Mouse (Mus musculus) mouse trophoblast stem cell (cell line): ENCODE measurements around the gene Trim41.
"Not testable (repeated sequence)": the region's sequence is repeated elsewhere in the genome, so short reads cannot be mapped to it uniquely, and the experiment has no call there.

Experiments used
- in situ Hi-C, 2 experiments: fragments of 300-500 bp; cut with MseI, MboI; formaldehyde crosslinking; loops; 2 replicates in 1 of 2; 3 replicates in 1 of 2; pipeline ENCODE4 v1.15.1; 2025

The Trim41 gene

GRCm38 (mm10) chr11:48815851-48816250, 1.3 kb downstream of the Trim41 start:
- in situ Hi-C loops: no loop called here

- in situ Hi-C loops: no loop called here
Observed at GRCm38 (mm10) chr11:48813782-48814181, 3.4 kb downstream of the Trim41 start.

DNA sequence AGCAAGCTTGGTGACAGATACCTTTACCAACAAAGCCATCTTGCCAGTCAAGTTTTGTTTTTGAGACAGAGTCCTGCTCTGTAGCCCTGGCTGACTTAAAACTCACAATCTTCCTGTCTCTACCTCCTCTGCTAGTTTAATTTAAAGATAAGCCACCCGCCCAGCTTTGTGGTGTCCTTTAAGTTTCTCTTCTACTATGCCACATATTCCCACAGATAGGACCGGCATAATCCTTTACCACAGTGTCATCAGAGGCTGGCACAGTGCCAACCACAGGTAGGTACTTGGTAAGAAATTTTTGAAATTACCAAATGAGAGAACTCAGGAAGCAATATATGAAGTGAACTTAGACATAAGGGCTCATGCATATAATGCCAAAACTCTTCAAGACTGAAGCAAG, 7.0 kb downstream of the Trim41 start:
- in situ Hi-C loops: no loop called here

- in situ Hi-C loops: no loop called here
Observed at GRCm38 (mm10) chr11:48809434-48809830, 7.7 kb downstream of the Trim41 start.

- in situ Hi-C loops: no loop called here
Observed at GRCm38 (mm10) chr11:48808737-48809433, 8.3 kb downstream of the Trim41 start.

GRCm38 (mm10) chr11:48808304-48808646, 8.9 kb downstream of the Trim41 start:
- in situ Hi-C loops: no loop called here

DNA sequence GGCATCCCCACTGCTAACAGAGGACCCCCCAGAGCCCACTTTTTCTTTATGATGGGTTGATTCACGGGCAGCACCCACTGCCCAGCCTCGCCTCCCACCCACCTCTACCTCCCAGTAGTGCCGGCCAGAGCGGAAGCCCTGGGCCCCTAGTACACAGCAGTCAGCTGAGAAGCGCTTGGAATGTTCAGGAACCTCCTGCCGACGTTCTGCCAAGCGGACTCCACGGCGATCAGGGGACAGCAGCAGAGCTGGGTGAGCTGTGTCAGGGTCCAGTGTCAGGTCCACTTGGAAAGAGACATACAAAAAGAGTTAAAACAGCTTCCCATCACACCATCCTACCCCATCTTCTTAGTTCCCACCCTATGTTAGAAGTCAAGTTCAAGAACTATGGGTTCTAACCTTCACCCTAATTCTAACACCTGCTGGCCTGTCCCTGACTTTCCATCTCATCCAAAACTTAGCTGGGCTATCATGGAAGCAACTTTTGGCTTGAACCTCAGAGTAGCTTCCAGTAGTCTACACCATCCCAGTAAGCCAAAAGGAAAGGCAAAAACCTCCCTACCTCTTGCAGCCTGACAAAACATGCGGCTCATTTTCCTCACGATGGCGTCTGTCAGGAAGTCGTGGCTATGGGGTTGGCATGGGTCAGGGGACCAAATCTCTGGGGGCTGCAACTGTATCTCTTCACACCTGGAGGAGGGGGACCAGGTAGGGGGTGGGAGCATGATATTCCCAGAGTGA, 9.4 kb downstream of the Trim41 start:
- in situ Hi-C loops: no loop called here

- in situ Hi-C loops: no loop called here
Observed at GRCm38 (mm10) chr11:48806856-48807562, 10.1 kb downstream of the Trim41 start.

- in situ Hi-C loops: no loop called here
Observed at GRCm38 (mm10) chr11:48804922-48805321, 12.2 kb downstream of the Trim41 start.

GRCm38 (mm10) chr11:48803988-48804387, 13.2 kb downstream of the Trim41 start:
- in situ Hi-C loops: no loop called here

DNA sequence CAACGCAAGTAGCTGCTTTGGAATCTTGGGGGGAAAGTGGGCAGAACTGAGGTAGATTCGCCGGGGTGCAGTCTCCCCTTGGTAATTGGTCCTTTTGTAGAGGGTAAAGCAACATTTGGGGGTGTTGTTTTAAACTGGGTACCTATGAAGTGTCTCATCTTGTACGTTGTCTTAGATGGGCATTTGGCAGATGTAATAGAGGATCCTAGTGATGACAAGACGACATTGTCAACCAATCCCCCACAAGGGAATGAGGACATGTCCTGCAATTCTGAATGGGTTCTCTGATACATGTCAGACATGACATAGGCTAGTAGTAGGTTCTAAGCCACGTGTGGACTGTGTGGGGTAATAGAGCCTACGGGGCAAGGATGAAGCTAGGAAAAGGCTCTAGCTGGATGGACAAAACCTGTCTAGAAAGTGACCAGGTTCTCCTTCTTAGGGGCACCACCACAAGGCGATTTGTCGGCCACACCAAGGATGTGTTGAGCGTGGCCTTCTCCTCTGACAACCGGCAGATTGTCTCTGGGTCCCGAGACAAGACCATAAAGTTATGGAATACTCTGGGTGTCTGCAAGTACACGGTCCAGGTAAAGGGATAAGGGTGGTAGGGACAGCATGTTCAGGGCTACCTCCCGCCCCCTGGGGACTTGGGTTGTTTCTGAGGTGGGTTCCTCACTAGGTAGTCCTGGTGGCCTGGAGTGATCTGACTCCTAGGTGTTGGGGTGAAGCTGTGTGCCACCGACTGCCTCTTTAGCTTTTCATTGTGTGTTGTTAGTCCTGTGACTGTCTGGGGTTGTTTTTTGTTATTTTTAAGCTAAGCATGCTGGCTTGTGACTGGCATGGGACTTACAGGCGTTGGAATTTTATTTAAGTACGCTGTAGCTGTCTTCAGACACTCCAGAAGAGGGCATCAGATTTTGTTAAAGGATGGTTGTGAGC, 15.1 kb downstream of the Trim41 start:
- in situ Hi-C loops: no loop called here

DNA sequence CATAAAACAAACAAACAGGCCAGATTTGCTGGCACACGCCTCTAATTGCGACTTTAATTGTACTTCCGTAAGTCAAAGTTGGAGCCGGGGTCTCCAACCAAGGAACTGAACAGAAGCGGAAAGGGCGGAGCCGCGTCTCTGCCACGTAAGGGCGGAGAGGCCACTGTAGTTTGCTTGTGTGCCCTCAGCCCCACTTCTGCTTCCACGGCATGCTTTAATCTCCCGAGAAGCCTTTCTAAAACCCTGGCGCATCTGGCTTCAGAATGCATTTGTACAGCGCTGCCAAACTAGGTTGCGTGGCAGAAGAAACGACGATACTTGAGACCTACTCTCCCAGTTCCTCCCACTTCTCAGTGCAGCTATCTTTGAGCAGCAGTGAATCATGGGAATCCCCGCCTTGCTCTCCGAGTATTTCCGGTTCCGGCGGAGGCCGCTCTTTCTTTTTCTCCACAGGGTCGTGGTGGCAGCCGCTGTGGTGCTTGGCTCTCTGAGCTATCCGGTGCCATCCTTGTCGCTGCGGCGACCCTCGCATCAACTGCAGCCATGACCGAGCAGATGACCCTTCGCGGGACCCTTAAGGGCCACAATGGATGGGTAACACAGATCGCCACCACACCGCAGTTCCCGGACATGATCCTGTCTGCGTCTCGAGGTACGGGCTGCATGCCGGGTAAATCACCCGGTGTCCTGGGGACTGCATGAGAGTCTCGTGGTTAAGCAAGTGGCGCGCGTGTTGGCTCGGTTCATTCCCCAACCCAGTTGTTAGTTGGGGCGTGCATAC, 17.0 kb downstream of the Trim41 start, which contains the start of gene Rack1:
TSS of gene Rack1 (plus strand) at position 412 of the 781 bp plus-strand sequence.
- in situ Hi-C loops: no loop called here

DNA sequence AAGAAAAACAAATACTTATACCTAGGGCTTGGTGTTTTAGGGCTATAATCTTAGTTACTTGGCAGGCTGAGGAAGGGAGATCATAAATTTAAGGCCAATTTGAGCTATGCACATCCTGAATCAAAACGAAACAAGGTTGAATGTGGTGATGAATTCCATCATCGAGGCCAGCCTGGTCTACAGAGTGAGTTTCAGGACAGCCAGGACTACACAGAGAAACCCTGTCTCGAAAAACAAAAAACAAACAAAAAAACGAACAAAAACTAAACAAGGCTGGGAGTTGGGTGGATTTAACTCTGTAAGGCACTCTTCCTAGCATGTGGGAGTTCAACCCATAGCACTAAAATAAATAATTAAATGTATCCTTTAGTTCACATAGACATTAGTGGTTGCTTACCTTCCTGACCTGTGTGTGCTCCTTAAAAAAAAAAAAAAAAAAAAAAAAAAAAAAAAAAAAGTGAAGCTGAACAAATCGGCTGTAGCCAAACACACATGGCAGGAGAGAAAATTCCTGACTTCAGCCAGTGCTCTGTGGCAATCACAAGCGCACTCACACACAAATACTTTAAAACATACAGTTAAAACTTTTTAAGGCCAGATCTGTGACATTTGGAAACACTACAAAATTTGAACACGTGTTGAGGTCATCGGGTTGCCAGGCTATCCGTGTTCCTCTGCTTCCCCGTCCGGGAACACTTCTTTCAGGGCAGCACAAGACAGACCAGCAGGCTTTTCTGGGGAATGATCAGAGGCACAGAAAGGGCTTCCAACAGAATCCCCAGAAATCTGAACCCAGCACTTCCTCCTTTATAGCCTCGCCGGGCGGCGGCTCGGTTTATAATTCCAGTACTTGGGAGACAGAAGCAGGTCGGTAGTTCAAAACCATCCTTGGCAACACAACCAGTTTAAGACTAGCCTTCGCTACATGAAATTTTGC, 17.9 kb downstream of the Trim41 start:
- in situ Hi-C loops: no loop called here

GRCm38 (mm10) chr11:48798308-48798707, 18.8 kb downstream of the Trim41 start:
- in situ Hi-C loops: no loop called here

- in situ Hi-C loops: no loop called here
Observed at GRCm38 (mm10) chr11:48797287-48797686, 19.9 kb downstream of the Trim41 start.

GRCm38 (mm10) chr11:48796290-48796689, 20.9 kb downstream of the Trim41 start:
- in situ Hi-C loops: no loop called here

DNA sequence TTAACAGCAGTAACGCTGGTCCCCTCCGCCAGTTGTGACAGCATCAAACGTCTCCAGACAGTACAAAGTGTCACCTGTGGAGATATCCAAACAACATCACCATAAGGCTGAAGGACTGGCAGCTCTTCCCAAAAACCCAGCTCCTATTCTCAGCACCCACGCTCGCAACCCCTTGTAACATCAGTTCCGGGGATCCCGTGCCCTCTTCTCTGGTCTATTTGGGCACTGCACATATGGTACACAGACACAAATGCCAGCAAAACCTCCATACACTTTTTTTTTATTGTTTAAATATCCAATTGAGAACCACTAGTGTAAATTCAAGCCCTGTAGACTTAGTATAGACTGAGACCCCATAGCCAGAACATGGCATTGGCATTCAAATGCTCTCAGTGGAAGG, 21.9 kb downstream of the Trim41 start:
- in situ Hi-C loops: no loop called here

GRCm38 (mm10) chr11:48793184-48793583, 24.0 kb downstream of the Trim41 start:
- in situ Hi-C loops: no loop called here

DNA sequence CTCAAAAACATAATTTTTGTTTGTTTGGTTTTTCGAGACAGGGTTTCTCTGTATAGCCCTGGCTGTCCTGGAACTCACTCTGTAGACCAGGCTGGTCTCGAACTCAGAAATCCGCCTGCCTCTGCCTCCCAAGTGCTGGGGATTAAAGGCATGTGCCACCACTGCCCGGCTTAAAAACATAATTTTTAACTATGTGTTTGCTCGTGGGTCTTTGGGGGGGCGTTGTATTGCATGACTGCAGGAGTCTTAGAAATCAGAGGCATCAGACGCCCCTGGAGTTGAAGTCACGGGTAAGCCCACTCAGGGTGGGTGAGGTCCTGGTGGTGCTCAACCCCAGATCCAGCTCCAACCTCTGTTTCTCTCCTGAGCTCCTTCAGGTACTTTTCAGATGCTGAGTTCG, 25.3 kb downstream of the Trim41 start:
- in situ Hi-C loops: not testable (repeated sequence)

- in situ Hi-C loops: no loop called here
Observed at GRCm38 (mm10) chr11:48790946-48791345, 26.2 kb downstream of the Trim41 start.
